Mouse (Mus musculus) stomach, postnatal 0 days (tissue): ENCODE measurements around the gene Tmprss6. TPM values are rescaled to one million over a fixed set of nuclear protein-coding genes. Genes with fewer than 3 reads are reported as not detected.

Source experiments
- ATAC-seq: fragments of 200-750 bp; cut with Nextera tagmentation; 2 replicates; pipeline ENCODE4 v1.8.0; 2017; ENCODE audit not compliant: low FRiP score, low TSS enrichment
- DNase-seq: peaks from one replicate; pipeline ENCODE4 v3.0.0-alpha.2; 2016; ENCODE audit warnings: low spot score
- H3K27ac ChIP-seq: fragments of 300-500 bp; sonication (generic); replicated peaks from 2 replicates; pipeline ENCODE4 v1.5.1; 2014; ENCODE audit warnings: mild to moderate bottlenecking, control low read depth
- H3K27me3 ChIP-seq: fragments of 300-500 bp; sonication (generic); 2 replicates; pipeline ENCODE4 v1.6.1; 2014; ENCODE audit warnings: low read length; ENCODE audit not compliant: control insufficient read depth, insufficient read depth
- H3K36me3 ChIP-seq: fragments of 300-500 bp; sonication (generic); 2 replicates; pipeline ENCODE4 v1.6.1; 2014; ENCODE audit warnings: low read length, mixed read lengths; ENCODE audit not compliant: control insufficient read depth, insufficient read depth
- H3K4me1 ChIP-seq: fragments of 300-500 bp; sonication (generic); replicated peaks from 2 replicates; pipeline ENCODE4 v1.6.1; 2014; ENCODE audit warnings: antibody characterized with exemption; ENCODE audit not compliant: control insufficient read depth, insufficient read depth
- H3K4me2 ChIP-seq: fragments of 300-500 bp; sonication (generic); replicated peaks from 2 replicates; pipeline ENCODE4 v1.6.1; 2014; ENCODE audit warnings: low read depth, mild to moderate bottlenecking, control low read depth, moderate library complexity
- H3K4me3 ChIP-seq: fragments of 300-500 bp; sonication (generic); 2 replicates; pipeline ENCODE4 v1.5.1; 2014; ENCODE audit warnings: low read depth, low read length, control low read depth
- H3K9ac ChIP-seq: fragments of 300-500 bp; sonication (generic); 2 replicates; pipeline ENCODE4 v1.6.1; 2014; ENCODE audit warnings: mild to moderate bottlenecking, low read length, control low read depth, mixed read lengths
- H3K9me3 ChIP-seq: fragments of 300-500 bp; sonication (generic); 2 replicates; pipeline ENCODE4 v1.6.1; 2016; ENCODE audit warnings: low read length; ENCODE audit not compliant: control insufficient read depth
- CTCF ChIP-seq: IDR thresholded peaks from 2 replicates; pipeline ENCODE4 v1.5.1; 2016; ENCODE audit warnings: antibody characterized with exemption, low read depth, mild to moderate bottlenecking, moderate library complexity
- EP300 ChIP-seq: optimal IDR thresholded peaks from 2 replicates; pipeline ENCODE3; 2016; ENCODE audit warnings: antibody characterized with exemption
- WGBS: fragments of 180-500 bp; shearing (Covaris S2); extraction: QIAGEN DNeasy Blood & Tissue Kit; methylation state at CpG from one replicate; pipeline ENCODE4 v1.1.7; 2014; 5-methylcytosine and 5-hydroxymethylcytosine counted together
- polyA plus RNA-seq: library from polyadenylated mRNA; unstranded; fragments of >200 nt; fragmentation: Nextera tagmentation; extraction: Ambion mirVana; gene quantifications from 2 replicates; pipeline ENCODE4 v1.2.1, GENCODE M21; 2015

Gene Tmprss6
- polyA plus RNA-seq, 1 experiment from 2014 or later, result 0.50 TPM

DNA sequence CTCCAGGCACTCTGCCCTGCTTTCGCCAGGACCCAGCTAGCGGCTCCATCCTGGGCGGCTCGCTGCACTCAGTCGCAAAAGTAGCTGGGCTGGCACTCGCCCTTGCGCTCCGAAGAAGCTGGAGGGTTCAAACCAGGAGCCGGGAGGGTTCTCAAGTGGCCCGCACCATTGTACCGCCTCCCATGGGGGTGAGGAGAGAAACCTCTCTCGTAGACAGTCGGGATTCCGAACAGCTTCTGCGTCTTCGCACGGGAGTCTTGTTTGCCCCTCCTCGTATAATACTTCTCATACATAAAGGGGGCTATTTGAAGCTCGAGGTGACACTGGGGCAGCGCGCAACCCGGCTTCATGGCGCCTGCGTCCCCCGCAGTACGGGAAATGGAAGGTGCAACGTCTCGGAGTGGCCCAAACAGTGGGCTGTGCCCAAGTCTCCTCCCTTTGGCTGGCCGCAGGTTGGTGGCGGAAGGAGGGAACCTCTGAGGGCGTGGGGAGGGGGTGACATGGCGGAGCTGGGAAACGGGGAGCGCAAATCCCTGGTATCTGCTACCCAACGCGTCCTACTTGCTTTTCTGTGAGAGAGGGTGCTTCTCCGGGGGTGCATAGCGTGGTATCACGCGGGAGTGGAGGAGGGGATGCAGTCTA lies 62.0 kb downstream of the Tmprss6 start, which contains the start of gene Mpst:
Mpst (plus strand) TSS at position 124 of the 642 bp plus-strand sequence.
- DNase-seq (peak; percentile 90), ATAC-seq (peak; percentile 75)
- H3K4me2 ChIP-seq, result peak within 1 kb of the TSS; percentile 81
- TF ChIP-seq CTCF (0 out of 2 replicates have a peak, but pooled peaks have one; percentile 14), EP300 (peak; percentile 73)
- no peaks in the 10 kb centered on the region for H3K27me3 ChIP-seq
- WGBS, result under 1% methylated on average over 39 of the region's 40 CpGs
- H3K9me3 ChIP-seq, result no peaks in the 10 kb centered on the region
- peak within 1 kb of the TSS; percentile 98 for H3K27ac ChIP-seq
- H3K4me3 ChIP-seq, result peak within 1 kb of the TSS; percentile 76
- peak within 1 kb of the TSS; percentile 85 for H3K9ac ChIP-seq
- H3K4me1 ChIP-seq, result peaks cover 21% of the 10 kb centered on the region
- no peaks in the 10 kb centered on the region for H3K36me3 ChIP-seq

- peak; percentile 97 for DNase-seq
- TF ChIP-seq EP300 (no peak), CTCF (no peak)
- Histone ChIP-seq H3K4me2 (peak within 1 kb of the TSS; percentile 81), H3K27me3 (no peaks in the 10 kb centered on the region), H3K27ac (peak within 1 kb of the TSS; percentile 98), H3K4me3 (peak within 1 kb of the TSS; percentile 76), H3K9ac (peak within 1 kb of the TSS; percentile 85), H3K36me3 (no peaks in the 10 kb centered on the region), H3K9me3 (no peaks in the 10 kb centered on the region), H3K4me1 (peaks cover 21% of the 10 kb centered on the region)
- peak; percentile 83 for ATAC-seq
- under 1% methylated on average over 33 of the region's 34 CpGs for WGBS
Observed at GRCm38 (mm10) chr15:78405517-78406211, 62.8 kb downstream of the Tmprss6 start, which contains the start of gene Tst. Gene Tst, minus strand, starts transcription at chr15:78405907.

DNA sequence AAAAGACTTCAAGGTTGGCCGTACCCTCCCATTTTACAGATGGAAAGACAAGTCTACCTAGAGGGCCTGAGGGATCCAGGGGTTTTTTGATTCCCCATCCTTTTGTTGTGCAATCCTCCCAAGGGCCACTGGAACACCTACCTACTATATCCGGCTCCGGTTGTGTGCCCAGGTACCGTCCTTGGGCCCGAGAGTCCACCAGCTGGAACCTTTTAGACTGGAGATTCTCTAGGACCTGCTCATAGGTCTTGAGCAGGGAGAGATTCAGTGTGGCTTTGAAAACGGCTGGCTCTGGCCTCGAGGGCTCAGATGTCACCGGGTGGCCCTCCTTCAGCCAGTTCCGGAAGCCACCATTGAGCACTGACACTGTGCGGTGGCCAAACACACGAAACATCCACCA lies 63.3 kb downstream of the Tmprss6 start:
- peak overlapping the region; percentile 76 for H3K4me3 ChIP-seq
- peak overlapping the region; percentile 54 for H3K9ac ChIP-seq
- no peaks in the 10 kb centered on the region for H3K36me3 ChIP-seq
- H3K4me2 ChIP-seq, result peak overlapping the region; percentile 81
- no peak for TF ChIP-seq CTCF
- TF ChIP-seq EP300, result no peak
- peaks cover 21% of the 10 kb centered on the region for H3K4me1 ChIP-seq
- H3K9me3 ChIP-seq, result no peaks in the 10 kb centered on the region
- ATAC-seq (no peak), DNase-seq (no peak)
- WGBS, result 49% methylated on average over 11 of the region's 11 CpGs
- no peaks in the 10 kb centered on the region for H3K27me3 ChIP-seq
- peak overlapping the region; percentile 98 for H3K27ac ChIP-seq

DNA sequence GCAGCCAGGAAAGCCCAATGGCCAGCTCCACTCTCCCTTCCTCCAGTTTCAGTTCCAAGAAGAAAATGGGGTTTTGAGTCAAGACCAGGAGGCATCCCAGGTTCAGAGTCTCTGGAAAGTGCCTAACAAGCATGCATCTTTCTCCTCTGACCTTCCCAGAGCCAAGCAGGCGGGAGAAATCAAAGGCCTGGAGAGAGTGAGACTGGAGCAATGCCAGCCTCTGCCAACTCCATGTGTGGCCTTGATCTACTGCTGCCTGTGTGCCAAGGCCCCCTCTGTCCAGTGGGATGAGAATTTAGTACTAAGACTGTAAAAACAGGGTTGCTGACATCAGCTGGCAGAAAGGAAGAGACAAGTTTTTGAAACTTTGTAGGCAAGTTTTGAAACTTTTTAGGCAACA lies 64.5 kb downstream of the Tmprss6 start:
- no peaks in the 10 kb centered on the region for H3K36me3 ChIP-seq
- no peak for ATAC-seq
- H3K27me3 ChIP-seq, result no peaks in the 10 kb centered on the region
- H3K4me2 ChIP-seq, result peak overlapping the region; percentile 81
- TF ChIP-seq CTCF (no peak), EP300 (no peak)
- 0 out of 2 replicates have a peak overlapping the region, but pooled peaks have one; percentile 10 for H3K4me3 ChIP-seq
- peak; percentile 57 for DNase-seq
- peak overlapping the region; percentile 66 for H3K27ac ChIP-seq
- H3K4me1 ChIP-seq, result peaks cover 21% of the 10 kb centered on the region
- no peaks in the 10 kb centered on the region for H3K9me3 ChIP-seq
- WGBS, result 5% methylated on average over 1 of the region's 1 CpGs
- H3K9ac ChIP-seq, result peak overlapping the region; percentile 45; the same call in 1 of the 2 replicates

DNA sequence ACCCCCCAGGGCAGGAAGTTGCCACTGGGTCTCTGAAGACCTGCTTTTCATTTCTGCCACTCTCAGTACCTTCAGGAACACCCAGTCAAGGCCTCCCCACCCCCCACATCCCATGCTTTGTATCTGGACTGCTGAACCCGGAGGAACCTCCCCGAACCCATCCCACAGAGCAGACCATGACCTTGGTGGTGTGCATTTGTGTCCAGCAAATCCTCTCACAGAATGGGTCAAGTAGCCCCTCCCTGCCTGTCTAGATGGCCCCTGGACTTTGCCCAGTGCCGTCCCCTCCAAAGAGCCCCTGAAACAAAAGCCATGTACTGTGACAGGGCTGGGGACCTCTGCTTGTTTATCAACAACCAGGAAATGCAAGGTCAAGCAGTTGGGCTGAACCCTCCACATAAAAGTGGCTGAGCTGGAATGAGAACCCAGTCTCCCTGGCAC lies 65.1 kb downstream of the Tmprss6 start:
- Histone ChIP-seq H3K4me1 (peaks cover 19% of the 10 kb centered on the region), H3K9ac (peak overlapping the region; percentile 45), H3K4me2 (peak overlapping the region; percentile 81), H3K9me3 (no peaks in the 10 kb centered on the region), H3K27me3 (no peaks in the 10 kb centered on the region), H3K36me3 (no peaks in the 10 kb centered on the region), H3K4me3 (peak overlapping the region; percentile 3; the same call in 1 of the 2 replicates), H3K27ac (peak overlapping the region; percentile 66)
- no peak for ATAC-seq
- 26% methylated on average over 3 of the region's 3 CpGs for WGBS
- TF ChIP-seq CTCF (no peak), EP300 (no peak)
- DNase-seq, result peak; percentile 53

DNA sequence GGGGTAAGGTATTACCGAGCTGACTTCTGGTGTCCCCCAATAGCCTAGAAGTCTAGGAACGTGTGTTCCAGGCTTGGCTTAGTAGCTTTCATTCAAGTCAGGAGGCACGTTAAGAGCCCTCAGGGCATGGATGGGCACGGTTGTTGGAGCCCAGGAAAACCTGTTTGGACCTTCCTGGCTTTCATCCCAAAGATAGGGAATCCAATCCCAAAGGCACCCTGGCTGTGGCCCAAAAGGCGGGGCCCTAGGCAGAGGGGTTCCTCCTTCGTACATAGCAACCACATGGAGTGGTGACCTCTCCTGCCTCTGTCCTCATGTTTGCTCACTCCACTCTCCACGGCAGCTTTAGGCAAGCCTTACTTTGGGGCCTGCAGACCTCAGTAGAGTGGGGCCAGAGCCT lies 66.0 kb downstream of the Tmprss6 start:
- TF ChIP-seq EP300, result no peak
- TF ChIP-seq CTCF, result no peak
- H3K4me3 ChIP-seq, result no peak overlapping the region
- H3K27ac ChIP-seq, result peak overlapping the region; percentile 66
- H3K36me3 ChIP-seq, result no peaks in the 10 kb centered on the region
- H3K4me1 ChIP-seq, result peaks cover 19% of the 10 kb centered on the region
- WGBS, result 54% methylated on average over 7 of the region's 7 CpGs
- ATAC-seq (peak; percentile 55), DNase-seq (peak; percentile 89)
- H3K9ac ChIP-seq, result peak overlapping the region; percentile 27; the same call in 1 of the 2 replicates
- H3K4me2 ChIP-seq, result peak overlapping the region; percentile 81; the same call in 1 of the 2 replicates
- no peaks in the 10 kb centered on the region for H3K27me3 ChIP-seq
- no peaks in the 10 kb centered on the region for H3K9me3 ChIP-seq
